Mouse (Mus musculus): ENCODE measurements at regions not wholly inside any gene's neighbourhood (a gene's known extent, or its start where the extent isn't known, plus 50 kb on each side); places are given as distances from the start of the nearest gene placed in this dataset.
A peak's percentile ranks its signal among the peaks of the same experiment; 100 is the strongest.

- H3K36me3 ChIP-seq (ENCODE audit: control insufficient read depth, insufficient read depth, low read length): no peaks in the 10 kb centered on the region
- H3K4me1 ChIP-seq (ENCODE audit: control insufficient read depth, insufficient read depth, low read length): no peaks in the 10 kb centered on the region; the same call in 1 of the 2 replicates
- H3K4me3 ChIP-seq (ENCODE audit: control insufficient read depth, low read depth, low read length): no peak overlapping the region
- H3K27me3 ChIP-seq (ENCODE audit: control insufficient read depth, insufficient read depth, low read length): no peaks in the 10 kb centered on the region
- no peak overlapping the region for H3K27ac ChIP-seq (ENCODE audit: control insufficient read depth, insufficient read depth, low read depth, low read length)
- TF ChIP-seq CTCF (IDR thresholded peaks at IDR 0.05; ENCODE audit: control insufficient read depth, insufficient read depth, insufficient replicate concordance, low read depth, low read length) (no peak), POLR2A (IDR thresholded peaks at IDR 0.05; ENCODE audit: control insufficient read depth, low read depth, low read length) (no peak)
Measured at GRCm38 (mm10) chr12:71766636-71767035, 64.2 kb upstream of the Daam1 start.

- Histone ChIP-seq H3K4me1 (ENCODE audit: control insufficient read depth, insufficient read depth, low read length) (no peaks in the 10 kb centered on the region; the same call in 1 of the 2 replicates), H3K36me3 (ENCODE audit: control insufficient read depth, insufficient read depth, low read length) (no peaks in the 10 kb centered on the region), H3K27me3 (ENCODE audit: control insufficient read depth, insufficient read depth, low read length) (no peaks in the 10 kb centered on the region), H3K4me3 (ENCODE audit: control insufficient read depth, low read depth, low read length) (no peak overlapping the region), H3K27ac (ENCODE audit: control insufficient read depth, insufficient read depth, low read depth, low read length) (no peak overlapping the region)
- TF ChIP-seq POLR2A (IDR thresholded peaks at IDR 0.05; ENCODE audit: control insufficient read depth, low read depth, low read length): no peak
- no peak for TF ChIP-seq CTCF (IDR thresholded peaks at IDR 0.05; ENCODE audit: control insufficient read depth, insufficient read depth, insufficient replicate concordance, low read depth, low read length)
Measured at GRCm38 (mm10) chr12:71767896-71768295, 63.0 kb upstream of the Daam1 start.

GRCm38 (mm10) chr12:71768471-71768870 is 62.4 kb upstream of the Daam1 start:
- Histone ChIP-seq H3K4me1 (ENCODE audit: control insufficient read depth, insufficient read depth, low read length) (no peaks in the 10 kb centered on the region; the same call in 1 of the 2 replicates), H3K27me3 (ENCODE audit: control insufficient read depth, insufficient read depth, low read length) (no peaks in the 10 kb centered on the region), H3K4me3 (ENCODE audit: control insufficient read depth, low read depth, low read length) (peak overlapping the region; percentile 17; the same call in 1 of the 2 replicates), H3K36me3 (ENCODE audit: control insufficient read depth, insufficient read depth, low read length) (no peaks in the 10 kb centered on the region), H3K27ac (ENCODE audit: control insufficient read depth, insufficient read depth, low read depth, low read length) (no peak overlapping the region)
- TF ChIP-seq CTCF (IDR thresholded peaks at IDR 0.05; ENCODE audit: control insufficient read depth, insufficient read depth, insufficient replicate concordance, low read depth, low read length) (peak; percentile 92; the same call in 1 of the 2 replicates), POLR2A (IDR thresholded peaks at IDR 0.05; ENCODE audit: control insufficient read depth, low read depth, low read length) (no peak)

- H3K36me3 ChIP-seq (ENCODE audit: control insufficient read depth, insufficient read depth, low read length): no peaks in the 10 kb centered on the region
- no peaks in the 10 kb centered on the region for H3K27me3 ChIP-seq (ENCODE audit: control insufficient read depth, insufficient read depth, low read length)
- no peak overlapping the region for H3K27ac ChIP-seq (ENCODE audit: control insufficient read depth, insufficient read depth, low read depth, low read length)
- TF ChIP-seq POLR2A (IDR thresholded peaks at IDR 0.05; ENCODE audit: control insufficient read depth, low read depth, low read length): no peak
- peak overlapping the region; percentile 17; the same call in 1 of the 2 replicates for H3K4me3 ChIP-seq (ENCODE audit: control insufficient read depth, low read depth, low read length)
- H3K4me1 ChIP-seq (ENCODE audit: control insufficient read depth, insufficient read depth, low read length): no peaks in the 10 kb centered on the region; the same call in 1 of the 2 replicates
Measured at GRCm38 (mm10) chr12:71768890-71769289, 62.0 kb upstream of the Daam1 start.

- H3K4me3 ChIP-seq (ENCODE audit: control insufficient read depth, low read depth, low read length): no peak overlapping the region
Measured at GRCm38 (mm10) chr12:71769302-71769701, 61.6 kb upstream of the Daam1 start.

GRCm38 (mm10) chr12:71773891-71774290 is 57.0 kb upstream of the Daam1 start:
- peaks cover 3% of the 10 kb centered on the region for H3K4me1 ChIP-seq (ENCODE audit: control insufficient read depth, insufficient read depth, low read length)
- no peak overlapping the region for H3K4me3 ChIP-seq (ENCODE audit: control insufficient read depth, low read depth, low read length)
- H3K27ac ChIP-seq (ENCODE audit: control insufficient read depth, insufficient read depth, low read depth, low read length): no peak overlapping the region
- H3K36me3 ChIP-seq (ENCODE audit: control insufficient read depth, insufficient read depth, low read length): no peaks in the 10 kb centered on the region
- no peaks in the 10 kb centered on the region for H3K27me3 ChIP-seq (ENCODE audit: control insufficient read depth, insufficient read depth, low read length)
- no peak for TF ChIP-seq POLR2A (IDR thresholded peaks at IDR 0.05; ENCODE audit: control insufficient read depth, low read depth, low read length)
- no peak for TF ChIP-seq CTCF (IDR thresholded peaks at IDR 0.05; ENCODE audit: control insufficient read depth, insufficient read depth, insufficient replicate concordance, low read depth, low read length)

More at GRCm38 (mm10) chr12:71769302-71769701, 61.6 kb upstream of the Daam1 start:
- Histone ChIP-seq H3K4me1 (ENCODE audit: control insufficient read depth, insufficient read depth, low read length) (no peaks in the 10 kb centered on the region; the same call in 1 of the 2 replicates), H3K27ac (ENCODE audit: control insufficient read depth, insufficient read depth, low read depth, low read length) (no peak overlapping the region), H3K27me3 (ENCODE audit: control insufficient read depth, insufficient read depth, low read length) (no peaks in the 10 kb centered on the region), H3K36me3 (ENCODE audit: control insufficient read depth, insufficient read depth, low read length) (no peaks in the 10 kb centered on the region)
- TF ChIP-seq CTCF (IDR thresholded peaks at IDR 0.05; ENCODE audit: control insufficient read depth, insufficient read depth, insufficient replicate concordance, low read depth, low read length) (no peak), POLR2A (IDR thresholded peaks at IDR 0.05; ENCODE audit: control insufficient read depth, low read depth, low read length) (no peak)

GRCm38 (mm10) chr12:71775126-71775525 is 55.8 kb upstream of the Daam1 start:
- Histone ChIP-seq H3K27me3 (ENCODE audit: control insufficient read depth, insufficient read depth, low read length) (no peaks in the 10 kb centered on the region), H3K27ac (ENCODE audit: control insufficient read depth, insufficient read depth, low read depth, low read length) (no peak overlapping the region), H3K36me3 (ENCODE audit: control insufficient read depth, insufficient read depth, low read length) (no peaks in the 10 kb centered on the region), H3K4me1 (ENCODE audit: control insufficient read depth, insufficient read depth, low read length) (peaks cover 3% of the 10 kb centered on the region; the same call in 1 of the 2 replicates), H3K4me3 (ENCODE audit: control insufficient read depth, low read depth, low read length) (peak overlapping the region; percentile 58)
- no peak for TF ChIP-seq CTCF (IDR thresholded peaks at IDR 0.05; ENCODE audit: control insufficient read depth, insufficient read depth, insufficient replicate concordance, low read depth, low read length)

GRCm38 (mm10) chr12:71778137-71778536 is 52.7 kb upstream of the Daam1 start:
- Histone ChIP-seq H3K4me3 (ENCODE audit: control insufficient read depth, low read depth, low read length) (peak overlapping the region; percentile 51; the same call in 1 of the 2 replicates), H3K27ac (ENCODE audit: control insufficient read depth, insufficient read depth, low read depth, low read length) (no peak overlapping the region), H3K36me3 (ENCODE audit: control insufficient read depth, insufficient read depth, low read length) (no peaks in the 10 kb centered on the region), H3K4me1 (ENCODE audit: control insufficient read depth, insufficient read depth, low read length) (peaks cover 3% of the 10 kb centered on the region; the same call in 1 of the 2 replicates), H3K27me3 (ENCODE audit: control insufficient read depth, insufficient read depth, low read length) (no peaks in the 10 kb centered on the region)
- TF ChIP-seq CTCF (IDR thresholded peaks at IDR 0.05; ENCODE audit: control insufficient read depth, insufficient read depth, insufficient replicate concordance, low read depth, low read length): no peak
- no peak for TF ChIP-seq POLR2A (IDR thresholded peaks at IDR 0.05; ENCODE audit: control insufficient read depth, low read depth, low read length)
